Mouse (Mus musculus) B cell, adult 2 months (primary cell): ENCODE results near the gene Acbd7.
A peak's percentile ranks its signal among the peaks of the same experiment; 100 is the strongest.

Experiments used
- DNase-seq, 2 experiments: peaks; one replicate each; pipeline ENCODE4 v3.0.0; 2022

Gene Acbd7

GRCm38 (mm10) chr2:3335611-3336301, at the start of gene Acbd7:
Acbd7 (plus strand) TSS chr2:3336168.
- DNase-seq: peak; percentile 45 to 49

DNA sequence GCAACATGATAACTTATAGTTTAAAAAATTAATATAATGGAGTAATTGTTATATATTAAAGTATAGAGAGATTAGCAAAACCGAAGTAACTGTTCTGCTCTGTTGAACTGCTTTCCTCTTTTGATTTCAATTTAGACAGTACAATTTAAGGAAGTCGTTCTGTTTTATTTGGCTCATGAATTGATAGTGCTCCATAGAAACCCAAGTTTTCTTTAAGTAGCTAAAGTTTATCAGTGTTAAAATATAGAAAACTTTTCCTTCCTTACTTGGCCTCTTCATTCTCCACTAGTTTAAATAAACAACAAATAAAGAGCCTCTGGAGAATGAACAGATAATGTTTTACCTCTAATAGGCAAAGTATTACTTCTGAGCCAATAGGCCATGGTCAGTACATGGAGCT, 49.7 kb upstream of the Acbd7 start:
- DNase-seq: no peak

- DNase-seq: no peak
Observed at GRCm38 (mm10) chr2:3289581-3289980, 46.4 kb upstream of the Acbd7 start.

DNA sequence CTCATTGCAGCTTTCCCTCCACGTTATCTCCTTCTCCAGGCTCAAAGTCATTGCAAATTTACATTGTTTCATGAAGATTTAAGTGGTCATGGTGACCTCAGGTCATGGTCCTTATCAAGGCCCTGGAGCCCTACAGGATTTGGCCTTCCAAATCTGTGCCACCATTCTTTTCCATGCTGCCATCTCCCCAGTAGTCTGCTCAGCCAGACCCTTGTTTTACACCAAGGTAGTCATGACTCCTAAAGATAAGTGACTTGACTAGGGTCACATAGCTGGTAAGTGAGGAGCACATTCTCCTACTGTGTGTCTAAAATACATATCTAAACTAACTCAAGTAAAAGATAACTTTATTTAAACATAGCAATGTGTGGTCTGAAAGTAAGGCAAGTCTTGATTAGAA, 43.8 kb upstream of the Acbd7 start:
- no peak for DNase-seq

- no peak for DNase-seq
Observed at GRCm38 (mm10) chr2:3295826-3296225, 40.1 kb upstream of the Acbd7 start.

DNA sequence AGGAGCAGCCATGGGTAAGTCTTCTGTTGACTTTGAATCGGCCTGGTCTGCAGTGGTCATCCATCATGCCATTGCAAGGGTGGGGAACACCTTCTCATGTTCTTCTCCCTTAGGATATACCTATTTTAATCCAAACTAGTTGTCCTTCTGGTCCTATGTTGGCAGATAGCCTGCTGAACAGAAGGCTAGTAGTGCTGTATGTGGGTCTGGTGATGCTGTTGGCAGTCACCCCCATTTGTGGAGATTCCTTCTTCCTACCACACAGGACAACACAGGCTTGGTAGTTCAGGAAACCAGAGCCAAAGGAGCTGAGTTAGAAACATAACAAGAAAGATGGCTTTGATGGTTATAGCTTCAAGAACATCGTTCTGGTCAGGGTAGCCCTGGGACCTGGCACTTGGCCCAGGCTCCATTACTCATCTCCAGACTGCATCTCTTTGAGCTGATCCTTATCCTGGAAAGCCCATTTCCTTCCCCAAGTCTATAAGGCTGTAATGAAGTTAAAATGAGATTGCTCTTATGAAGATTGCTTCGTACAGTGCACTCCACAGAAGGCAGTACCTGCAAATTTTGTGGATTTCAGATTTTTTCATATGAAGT, 30.4 kb upstream of the Acbd7 start:
- no peak for DNase-seq

- no peak for DNase-seq
Observed at GRCm38 (mm10) chr2:3323132-3323531, 12.8 kb upstream of the Acbd7 start.

DNA sequence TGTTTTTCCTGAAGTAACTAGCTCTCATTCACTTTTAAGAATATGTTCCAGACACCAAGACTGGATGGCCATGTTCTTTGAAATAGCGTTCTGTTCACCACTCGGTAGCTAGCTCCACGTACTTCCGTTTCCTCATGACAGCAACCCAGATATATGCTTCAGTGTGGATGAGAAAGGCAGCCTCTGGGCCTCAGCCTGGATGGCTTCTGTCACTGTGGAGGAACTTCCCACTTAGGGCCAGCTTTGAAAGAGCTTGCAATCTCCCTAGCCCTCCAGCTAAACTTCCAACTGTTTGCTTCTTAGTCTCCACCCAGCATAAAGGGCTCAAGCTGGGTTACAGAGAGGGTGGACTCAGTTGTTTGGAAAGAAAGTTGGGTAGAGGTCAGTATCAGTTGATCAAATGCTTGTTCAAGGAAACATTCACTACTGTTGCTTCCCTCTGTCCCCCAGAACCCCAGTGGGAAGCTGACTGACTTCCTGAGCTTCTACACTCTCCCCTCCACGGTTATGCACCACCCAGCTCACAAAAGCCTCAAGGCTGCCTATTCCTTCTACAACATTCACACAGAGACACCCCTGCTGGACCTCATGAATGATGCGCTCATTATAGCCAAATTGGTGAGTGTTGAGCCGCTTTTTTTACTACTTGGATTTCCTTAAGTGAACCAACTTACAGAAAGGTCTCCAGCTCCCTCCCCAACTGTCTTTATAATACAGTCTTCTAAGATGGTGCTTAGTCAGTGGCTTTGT, 11.4 kb upstream of the Acbd7 start:
- no peak for DNase-seq

- no peak for DNase-seq
Observed at GRCm38 (mm10) chr2:3326547-3326946, 9.4 kb upstream of the Acbd7 start.

GRCm38 (mm10) chr2:3327351-3327750, 8.6 kb upstream of the Acbd7 start:
- peak; percentile 72 to 75 for DNase-seq

- no peak for DNase-seq
Observed at GRCm38 (mm10) chr2:3331071-3331703, 4.8 kb upstream of the Acbd7 start.

- no peak for DNase-seq
Observed at GRCm38 (mm10) chr2:3332056-3332455, 3.9 kb upstream of the Acbd7 start.

DNA sequence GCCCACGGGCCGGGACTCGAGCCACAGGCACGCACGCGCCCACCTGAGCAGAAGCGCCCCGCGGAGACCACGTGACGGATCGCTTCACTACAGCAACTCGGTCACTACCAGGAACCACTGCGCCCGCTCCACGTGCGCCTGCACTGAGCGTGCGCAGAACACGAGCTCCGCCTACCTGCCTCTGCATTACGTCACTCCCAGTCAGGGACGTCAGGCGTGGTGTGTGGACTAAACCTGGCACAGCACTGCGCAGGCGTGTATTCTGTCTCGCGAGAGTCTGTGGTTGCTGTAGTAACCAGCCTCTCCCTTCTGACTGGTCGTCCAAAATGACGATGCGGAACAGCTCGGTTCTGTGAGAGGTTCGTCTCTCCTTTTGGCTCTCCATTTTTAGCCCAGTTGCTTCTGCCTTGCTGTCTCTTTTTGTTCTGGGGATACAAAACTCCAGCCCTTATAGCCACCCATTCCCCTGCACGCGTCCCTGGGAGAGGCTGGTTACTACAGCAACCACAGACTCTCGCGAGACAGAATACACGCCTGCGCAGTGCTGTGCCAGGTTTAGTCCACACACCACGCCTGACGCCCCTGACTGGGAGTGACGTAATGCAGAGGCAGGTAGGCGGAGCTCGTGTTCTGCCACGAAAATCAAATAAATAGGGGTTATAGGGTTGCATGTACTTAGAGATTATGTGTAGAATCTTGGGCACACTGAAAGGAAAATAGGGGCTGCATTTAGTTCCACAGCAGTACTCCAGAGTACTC, 3.3 kb upstream of the Acbd7 start, which contains the start of gene Rpp38:
Gene Rpp38 (minus strand): TSS at position 160 of the 759 bp plus-strand sequence.
- peak; percentile 99 for DNase-seq

DNA sequence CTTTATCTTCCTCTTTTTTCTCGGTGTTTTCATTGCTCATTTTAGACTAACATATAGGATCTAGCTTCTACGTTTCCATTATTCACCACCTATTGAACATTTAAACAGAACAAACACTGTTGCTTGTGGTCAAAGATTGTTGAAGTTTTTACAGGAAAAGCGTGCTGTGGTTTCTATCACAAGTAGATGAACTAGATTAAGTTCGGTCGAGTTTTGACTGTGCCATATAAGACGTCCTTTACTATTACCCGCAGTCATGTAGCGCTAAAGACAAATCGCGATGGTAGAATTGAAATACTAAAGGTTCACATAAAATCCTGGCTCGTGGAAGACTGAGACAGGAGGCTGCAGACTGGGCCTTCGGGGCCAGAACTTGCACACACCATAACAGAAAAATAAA, 2.2 kb upstream of the Acbd7 start:
- no peak for DNase-seq

- DNase-seq: no peak
Observed at GRCm38 (mm10) chr2:3348422-3348821, 12.5 kb downstream of the Acbd7 start.

GRCm38 (mm10) chr2:3348919-3349318, 13.0 kb downstream of the Acbd7 start:
- DNase-seq: peak; percentile 35 to 40

DNA sequence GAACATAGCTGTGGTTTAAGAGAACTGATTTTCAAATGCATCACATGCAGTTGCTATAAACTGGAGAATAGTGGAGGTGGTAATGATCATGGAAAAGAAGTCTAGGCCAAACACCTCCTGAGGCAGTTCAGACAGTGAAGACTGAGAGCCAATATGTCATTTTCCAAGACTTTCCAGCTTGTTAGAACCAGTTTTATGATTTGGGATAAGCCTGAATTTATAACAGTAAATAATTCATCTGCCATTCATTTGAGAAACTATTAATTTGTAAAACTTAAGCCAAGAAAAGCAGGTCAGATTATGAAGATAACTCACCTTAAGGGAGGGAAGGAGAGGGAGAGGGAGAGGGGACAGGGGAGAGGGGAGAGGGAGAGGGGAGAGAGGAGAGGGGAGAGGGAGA, 17.2 kb downstream of the Acbd7 start:
- no peak for DNase-seq

DNA sequence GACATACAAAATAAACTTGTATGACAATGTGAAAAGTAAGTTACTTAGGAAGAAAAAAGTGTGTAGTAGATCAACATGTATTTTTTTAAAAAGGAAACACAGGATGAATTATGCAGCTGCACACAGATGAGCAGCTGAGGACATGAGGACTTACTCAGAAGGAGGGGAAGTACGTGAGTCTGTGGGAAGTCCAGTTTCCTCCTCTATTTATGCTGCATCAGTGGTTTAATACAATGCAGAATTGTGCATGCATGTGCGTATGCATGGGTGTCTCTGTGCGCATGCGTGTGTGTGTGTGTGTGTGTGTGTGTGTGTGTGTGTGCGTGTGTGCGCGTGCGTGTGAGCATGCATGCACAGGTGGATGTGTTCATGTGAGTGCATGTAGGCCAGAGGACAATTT, 19.8 kb downstream of the Acbd7 start:
- no peak for DNase-seq

GRCm38 (mm10) chr2:3356311-3356710, 20.3 kb downstream of the Acbd7 start:
- DNase-seq: no peak

- no peak for DNase-seq
Observed at GRCm38 (mm10) chr2:3357887-3358286, 21.9 kb downstream of the Acbd7 start.

- DNase-seq: no peak
Observed at GRCm38 (mm10) chr2:3361067-3361466, 25.1 kb downstream of the Acbd7 start.

DNA sequence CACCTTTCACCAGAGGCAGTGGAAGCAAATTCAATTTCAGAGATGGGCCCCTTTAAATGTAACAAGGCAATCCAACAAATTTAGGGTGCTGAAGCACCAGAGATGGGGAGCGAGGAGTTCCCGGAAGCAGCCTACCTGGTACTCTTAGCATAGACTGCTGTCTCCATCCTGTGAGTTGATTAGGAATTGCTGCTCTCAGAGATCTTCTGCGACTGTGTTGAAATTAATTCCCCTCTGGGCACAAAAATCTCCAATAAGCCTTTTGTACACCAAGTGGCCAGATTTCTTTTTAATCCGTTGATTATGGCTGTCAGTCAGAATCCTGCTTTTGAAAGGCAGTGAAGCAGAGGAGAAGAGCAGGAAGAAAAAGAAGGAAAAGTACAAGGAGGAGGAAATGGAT, 29.2 kb downstream of the Acbd7 start:
- DNase-seq: no peak
